In the genomic region with DNA sequence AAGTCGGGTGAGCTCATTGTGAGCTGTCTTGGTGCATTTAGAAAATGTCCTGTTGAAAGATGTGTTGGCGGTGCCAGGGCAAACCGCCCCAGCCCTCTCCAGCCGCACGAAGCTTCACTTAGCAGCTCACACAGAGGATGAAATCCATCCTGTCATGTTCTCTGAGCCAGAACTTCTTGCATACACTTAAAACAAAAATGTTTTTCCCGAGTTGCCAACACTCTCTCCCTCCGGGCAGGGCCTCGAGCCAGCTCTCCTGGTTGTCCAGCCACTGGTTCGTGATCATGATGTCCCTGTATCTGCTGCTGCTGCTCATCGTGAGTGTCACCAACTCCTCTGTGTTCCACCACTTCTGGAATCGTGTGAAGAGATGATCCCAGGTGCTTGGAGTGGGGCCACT, we compare ENCODE assay signal across 13 mouse cellular contexts. TPM values are rescaled to one million over a fixed set of nuclear protein-coding genes. Genes with fewer than 3 reads are reported as not detected.
DNase-seq lines count a peak whose midpoint lies in the region; ATAC-seq and TF ChIP-seq lines count a peak whose summit lies in the region.
"Had no signal": no experiment of that assay in that cellular context is flagged by ENCODE, and none has a peak within 500 bp of the region (broad histone marks: within the 10 kb centered on the region; RNA-seq: fewer than 3 reads in every experiment).

No protein-coding gene starts in this region.

- no peak for TF ChIP-seq POLR2A in thymus, adult 2 months (IDR thresholded peaks at IDR 0.05; ENCODE audit: control insufficient read depth, extremely low read depth, insufficient read depth, low read length, poor library complexity)

- no peaks in the 10 kb centered on the region for H3K9me3 ChIP-seq in lung, embryonic 16.5 days (ENCODE audit: control insufficient read depth, low read length)
- no peaks in the 10 kb centered on the region for H3K9me3 ChIP-seq in stomach, embryonic 15.5 days
- H3K9me3 ChIP-seq: liver, embryonic 13.5 days; neural tube, embryonic 12.5 days had no signal

- H3K9ac ChIP-seq in lung, embryonic 16.5 days (ENCODE audit: low read length) = no peak overlapping the region
- no peak overlapping the region for H3K9ac ChIP-seq in stomach, embryonic 15.5 days
- H3K9ac ChIP-seq: liver, embryonic 13.5 days; neural tube, embryonic 12.5 days had no signal

- intact Hi-C loops in heart, postnatal 10 days (cut with DNase I) = no loop called here

- DNase-seq in heart, adult 11 months = peak; percentile 87
- no peak for DNase-seq in heart, postnatal 10 days
- no peak for DNase-seq in thymus, adult 2 months
- DNase-seq in thymus, postnatal 25 days = no peak
- DNase-seq in right cerebral cortex, postnatal 14 days = no peak
- DNase-seq in testis, postnatal 14 days (ENCODE audit: low spot score) = no peak
- DNase-seq: cerebellum, adult 2 months; liver, embryonic 13.5 days had no signal

- TF ChIP-seq CTCF in thymus, adult 2 months (IDR thresholded peaks at IDR 0.05; ENCODE audit: borderline replicate concordance, control insufficient read depth, extremely low read depth, insufficient read depth, low read length, poor library complexity) = no peak

- peak; percentile 60 for ATAC-seq in lung, embryonic 16.5 days (ENCODE audit: low read depth)
- no peak for ATAC-seq in stomach, embryonic 15.5 days (ENCODE audit: insufficient read depth, low FRiP score, low read depth)
- ATAC-seq: CD4-positive, CD25-positive, alpha-beta regulatory T cell, adult 4 months had no signal

- H3K4me2 ChIP-seq in lung, embryonic 16.5 days (ENCODE audit: low read depth, low read length) = no peak overlapping the region
- no peak overlapping the region for H3K4me2 ChIP-seq in stomach, embryonic 15.5 days
- H3K4me2 ChIP-seq: liver, embryonic 13.5 days; neural tube, embryonic 12.5 days had no signal

- H3K27ac ChIP-seq in thymus, adult 2 months (ENCODE audit: control insufficient read depth, insufficient read depth, low read length) = peak overlapping the region; percentile 44; the same call in 1 of the 2 replicates
- H3K27ac ChIP-seq in lung, embryonic 16.5 days (ENCODE audit: low read length) = peak overlapping the region; percentile 18
- peak overlapping the region; percentile 26; the same call in 1 of the 2 replicates for H3K27ac ChIP-seq in stomach, embryonic 15.5 days
- H3K27ac ChIP-seq: liver, embryonic 13.5 days; neural tube, embryonic 12.5 days had no signal

- H3K27me3 ChIP-seq in thymus, adult 2 months (ENCODE audit: control insufficient read depth, insufficient read depth, low read length) = no peaks in the 10 kb centered on the region
- no peaks in the 10 kb centered on the region for H3K27me3 ChIP-seq in lung, embryonic 16.5 days (ENCODE audit: control insufficient read depth, insufficient read depth, low read depth, low read length)
- no peaks in the 10 kb centered on the region for H3K27me3 ChIP-seq in stomach, embryonic 15.5 days (replicated peaks)
- H3K27me3 ChIP-seq: liver, embryonic 13.5 days; neural tube, embryonic 12.5 days had no signal

- H3K4me3 ChIP-seq in thymus, adult 2 months (ENCODE audit: control insufficient read depth, insufficient read depth, low read length) = no peak overlapping the region
- H3K4me3 ChIP-seq in lung, embryonic 16.5 days (ENCODE audit: low read length) = no peak overlapping the region
- H3K4me3 ChIP-seq in stomach, embryonic 15.5 days (replicated peaks) = no peak overlapping the region
- H3K4me3 ChIP-seq: liver, embryonic 13.5 days; neural tube, embryonic 12.5 days had no signal

- peaks cover 23% of the 10 kb centered on the region for H3K4me1 ChIP-seq in thymus, adult 2 months (replicated peaks; ENCODE audit: control insufficient read depth, insufficient read depth, low read length)
- H3K4me1 ChIP-seq in lung, embryonic 16.5 days (replicated peaks; ENCODE audit: control insufficient read depth, insufficient read depth, low read length) = peaks cover 2% of the 10 kb centered on the region; the same call in 1 of the 2 replicates
- peaks cover 3% of the 10 kb centered on the region for H3K4me1 ChIP-seq in stomach, embryonic 15.5 days
- H3K4me1 ChIP-seq: liver, embryonic 13.5 days had no signal

- H3K36me3 ChIP-seq in thymus, adult 2 months (ENCODE audit: control insufficient read depth, insufficient read depth, low read length) = no peaks in the 10 kb centered on the region
- H3K36me3 ChIP-seq in lung, embryonic 16.5 days (ENCODE audit: control insufficient read depth, insufficient read depth, low read length) = no peaks in the 10 kb centered on the region
- H3K36me3 ChIP-seq in stomach, embryonic 15.5 days = no peaks in the 10 kb centered on the region
- H3K36me3 ChIP-seq: neural tube, embryonic 12.5 days had no signal

- WGBS in thymus, adult 2 months = 93% methylated on average over 11 of the region's 11 CpGs
- WGBS in lung, embryonic 16.5 days = 45% methylated on average over 11 of the region's 11 CpGs
- WGBS in stomach, embryonic 15.5 days = 56% methylated on average over 11 of the region's 11 CpGs

RNA-seq across cellular contexts. Expression of a gene that starts 27.4 kb away (rescaled TPM):
- 1 to 10 TPM; 5.4 to 6.6 TPM for total RNA-seq in heart, postnatal 10 days (2021)
- polyA plus RNA-seq in thymus, adult 2 months (2012; rRNA removed) = 1.8 and 2.0 TPM in 2 replicates
- 0.19 and 0.35 TPM in 2 replicates for polyA plus RNA-seq in lung, embryonic 16.5 days (2015; fragmentation: Nextera tagmentation; extraction: Ambion mirVana)
- polyA plus RNA-seq in stomach, embryonic 15.5 days (2015; fragmentation: Nextera tagmentation; extraction: Ambion mirVana) = 0.82 and 0.95 TPM in 2 replicates
- polyA plus RNA-seq: CD4-positive, CD25-positive, alpha-beta regulatory T cell, adult 4 months; heart, embryonic 14.5 days had no signal

RNA-seq across cellular contexts. Expression of a gene that starts 42.5 kb away (rescaled TPM):
- total RNA-seq in heart, postnatal 10 days (2021) = 1 to 10 TPM; 5.1 to 5.9 TPM
- 9.3 and 17.1 TPM in 2 replicates for polyA plus RNA-seq in thymus, adult 2 months (2012; rRNA removed)
- 5.7 TPM in 2 replicates for polyA plus RNA-seq in lung, embryonic 16.5 days (2015; fragmentation: Nextera tagmentation; extraction: Ambion mirVana)
- 8.5 and 9.1 TPM in 2 replicates for polyA plus RNA-seq in stomach, embryonic 15.5 days (2015; fragmentation: Nextera tagmentation; extraction: Ambion mirVana)

RNA-seq across cellular contexts. Expression of a gene that starts 56.4 kb away (rescaled TPM):
- 10 to 100 TPM; 76.3 to 83.4 TPM for total RNA-seq in heart, postnatal 10 days (2021)
- polyA plus RNA-seq in thymus, adult 2 months (2012; rRNA removed) = 10.1 and 11.8 TPM in 2 replicates
- 50.3 and 51.8 TPM in 2 replicates for polyA plus RNA-seq in lung, embryonic 16.5 days (2015; fragmentation: Nextera tagmentation; extraction: Ambion mirVana)
- 47.8 and 50.4 TPM in 2 replicates for polyA plus RNA-seq in stomach, embryonic 15.5 days (2015; fragmentation: Nextera tagmentation; extraction: Ambion mirVana)
